Mouse (Mus musculus): ENCODE data around the gene Thap2. TPM values are rescaled to one million over a fixed set of nuclear protein-coding genes. Genes with fewer than 3 reads are reported as not detected.

The Thap2 gene
- total RNA-seq (2023): 1 to 10 TPM; 5.1 to 5.3 TPM

GRCm38 (mm10) chr10:115384221-115385017 is at the start of gene Thap2, which contains the start of gene Zfc3h1:
TSS of gene Thap2 (minus strand) at chr10:115384443.
TSS of gene Zfc3h1 (plus strand) at chr10:115384959.

GRCm38 (mm10) chr10:115361840-115362622 is 22.2 kb downstream of the Thap2 start, which contains the start of gene Tmem19:
TSS of gene Tmem19 (minus strand) at chr10:115362501.

Other genes with a start within 250 kb of the Thap2 start
- gene Tph2, start 199.4 kb downstream of the Thap2 start, total RNA-seq (2023): not detected
- gene Tbc1d15, start 133.0 kb downstream of the Thap2 start, total RNA-seq (2023): 10 to 100 TPM; 81.9 to 90.3 TPM
- 10 to 100 TPM; 59.7 to 60.6 TPM for gene Rab21, start 68.8 kb downstream of the Thap2 start, total RNA-seq (2023)
- gene Tmem19, start 21.9 kb downstream of the Thap2 start, total RNA-seq (2023): 10 to 100 TPM; 22.8 to 24.5 TPM
- 10 to 100 TPM; 49.0 to 63.1 TPM for gene Zfc3h1, start 516 bp upstream of the Thap2 start, total RNA-seq (2023)
- not detected for gene A930009A15Rik, start 185.5 kb upstream of the Thap2 start, total RNA-seq (2023)
- gene Lgr5, start 203.3 kb upstream of the Thap2 start, total RNA-seq (2023): under 1 TPM; 0.13 to 0.50 TPM